Mouse (Mus musculus) gastrocnemius, adult 8-10 months (tissue): ENCODE measurements around the gene Olfr593. TPM values are rescaled to one million over a fixed set of nuclear protein-coding genes. Genes with fewer than 3 reads are reported as not detected.
"Not testable (repeated sequence)": the region's sequence is repeated elsewhere in the genome, so short reads cannot be mapped to it uniquely, and the experiment has no call there.

ENCODE experiments used
- DNase-seq, 2 experiments: peaks; one replicate each; pipeline ENCODE4 v3.0.0; 2022; ENCODE audit warnings: low spot score in 2 of 2
- microRNA-seq: library from miRNA; unstranded; fragments of <30 nt; microRNA quantifications from one replicate; pipeline ENCODE4 v1.2.0, GENCODE M21; 2022
- total RNA-seq, 4 experiments: library from RNA; stranded (reverse); gene quantifications; 2 replicates each; pipeline ENCODE4 v1.2.4; 2022

Gene Olfr593
- total RNA-seq = not detected

DNA sequence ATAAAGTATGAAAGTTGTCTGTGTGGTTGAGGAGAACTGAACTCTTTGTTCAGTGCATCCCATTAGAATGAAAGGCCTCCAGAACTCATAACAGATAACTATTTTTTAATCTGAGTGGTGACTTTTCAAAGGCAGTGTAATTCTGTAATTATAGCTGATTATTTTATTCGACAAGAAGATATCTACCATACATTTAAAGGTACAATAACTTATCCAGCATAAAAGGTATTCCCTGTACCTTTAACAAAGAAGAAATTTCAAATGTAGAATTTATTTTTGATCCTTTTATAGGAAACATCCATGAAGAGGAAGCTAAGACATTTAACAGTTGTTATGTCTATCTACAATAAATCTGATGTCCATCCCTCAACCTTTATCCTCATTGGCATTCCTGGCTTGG lies at the start of gene Olfr593:
Olfr593 (plus strand) TSS at position 301 of the 400 bp plus-strand sequence.
- DNase-seq = no peak

DNA sequence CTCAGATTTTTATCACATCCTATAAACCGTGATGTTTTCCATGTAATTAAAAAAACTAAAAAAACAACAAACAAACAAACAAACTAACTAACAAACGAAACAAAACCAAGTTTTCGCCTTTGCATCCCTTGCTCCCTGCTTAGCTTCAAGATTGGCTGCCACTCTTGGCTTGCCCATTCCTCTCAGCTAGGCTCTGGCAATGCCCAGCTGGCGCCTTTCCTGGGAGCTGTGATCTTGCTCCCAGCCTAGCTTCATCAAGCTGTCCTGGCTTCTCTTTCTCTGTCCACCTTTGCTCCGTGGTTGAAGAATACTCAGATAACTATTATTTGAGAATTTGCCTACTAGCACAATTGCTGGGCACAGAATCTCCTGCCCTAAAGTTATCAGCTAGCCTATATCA lies 42.0 kb upstream of the Olfr593 start:
- no peak for DNase-seq

DNA sequence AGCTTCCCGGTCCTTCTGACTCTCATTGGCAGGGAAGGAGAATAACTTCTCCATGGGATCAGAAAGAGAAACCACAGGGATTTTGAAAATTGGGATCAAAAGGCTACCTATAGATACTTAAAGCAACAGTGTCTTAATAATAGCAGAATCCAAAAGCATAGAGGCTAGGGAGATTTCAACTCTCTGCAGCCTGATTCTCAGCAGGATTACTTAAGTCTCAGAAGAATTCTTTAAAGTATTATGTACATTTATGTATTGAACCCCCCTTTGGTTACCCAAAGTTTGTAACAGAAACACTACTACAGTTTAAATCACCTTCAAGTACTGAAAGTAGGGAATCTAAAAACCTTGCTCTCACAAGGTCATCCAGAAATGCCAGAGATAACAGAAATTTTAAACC lies 33.4 kb upstream of the Olfr593 start, which contains the start of gene Olfr591:
Olfr591 (minus strand) TSS at position 101 of the 400 bp plus-strand sequence.
- no peak for DNase-seq

DNA sequence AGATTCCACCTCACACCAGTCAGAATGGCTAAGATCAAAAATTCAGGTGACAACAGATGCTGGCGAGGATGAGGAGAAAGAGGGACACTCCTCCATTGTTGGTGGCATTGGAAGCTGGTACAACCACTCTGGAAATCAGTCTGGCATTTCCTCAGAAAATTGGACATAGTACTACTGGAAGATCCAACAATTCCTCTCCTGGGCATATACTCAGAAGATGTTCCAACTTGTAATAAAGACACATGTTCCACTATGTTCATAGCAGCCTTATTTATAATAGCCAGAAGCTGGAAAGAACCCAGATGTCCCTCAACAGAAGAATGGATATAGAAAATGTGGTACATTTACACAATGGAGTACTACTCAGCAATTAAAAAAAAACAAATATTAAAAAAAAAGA lies 27.2 kb upstream of the Olfr593 start, which contains the start of gene Olfr592:
Olfr592 (plus strand) TSS at position 301 of the 400 bp plus-strand sequence.
- DNase-seq = not testable (repeated sequence)

DNA sequence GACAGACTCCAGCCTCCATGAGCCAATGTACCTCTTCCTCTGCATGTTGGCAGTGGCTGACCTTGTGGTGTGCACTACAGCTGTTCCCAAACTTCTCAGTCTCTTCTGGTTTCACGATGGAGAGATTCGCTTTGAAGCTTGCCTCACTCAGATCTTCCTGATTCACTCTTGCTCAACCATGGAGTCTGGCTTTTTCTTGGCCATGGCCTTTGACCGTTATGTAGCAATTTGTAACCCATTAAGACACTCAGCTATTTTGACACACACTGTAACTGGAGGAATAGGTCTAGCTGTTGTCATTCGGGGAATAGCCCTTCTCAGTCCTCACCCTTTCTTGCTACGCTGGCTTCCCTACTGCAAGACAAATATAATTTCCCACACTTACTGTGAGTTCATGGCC lies 388 bp downstream of the Olfr593 start:
- DNase-seq = not testable (repeated sequence)

DNA sequence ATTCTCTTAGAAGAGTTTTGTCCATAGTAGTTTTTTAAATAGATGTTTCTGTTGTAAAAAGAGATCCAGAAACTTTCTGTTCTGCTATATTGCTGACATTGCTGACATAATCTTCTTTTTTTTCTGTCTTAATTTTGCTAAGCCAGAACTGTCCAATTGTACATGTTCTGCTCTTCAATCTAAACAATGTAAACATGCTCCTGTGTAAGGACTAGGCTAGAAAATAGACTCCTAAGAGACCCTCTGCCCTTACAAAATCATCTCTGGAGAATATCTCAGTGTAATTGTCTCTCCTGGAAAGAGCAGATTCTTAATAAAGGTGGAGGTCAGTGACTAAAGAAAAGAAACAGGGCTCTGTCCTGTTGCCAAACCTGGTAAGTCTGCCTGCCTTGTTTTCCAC lies 5.0 kb downstream of the Olfr593 start, which contains the start of gene Olfr594:
Olfr594 (plus strand) TSS at position 301 of the 400 bp plus-strand sequence.
- no peak for DNase-seq

DNA sequence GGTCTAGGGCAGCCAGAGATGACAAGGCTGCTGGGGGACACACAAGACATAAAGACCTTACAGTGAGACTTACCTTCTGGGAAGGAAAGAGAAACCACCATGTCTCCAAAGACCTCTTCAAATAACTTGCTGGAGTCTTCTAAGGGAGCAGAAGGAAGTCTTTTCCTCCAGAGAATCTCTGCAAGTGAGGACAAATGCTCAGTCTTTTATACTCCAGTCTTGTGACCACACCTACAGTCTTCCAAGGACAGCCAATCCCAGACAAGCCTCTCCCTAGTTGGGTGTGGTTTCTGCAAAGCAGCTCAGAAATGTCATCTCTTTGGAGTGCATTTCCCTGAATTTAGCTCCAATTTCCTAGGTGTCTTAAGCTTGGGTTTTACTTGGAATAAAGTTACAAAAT lies 40.7 kb downstream of the Olfr593 start, which contains the start of gene Usp17ld:
Usp17ld (minus strand) TSS at position 101 of the 400 bp plus-strand sequence.
- DNase-seq = not testable (repeated sequence)

Small RNA genes within 50 kb of the gene (microRNA-seq; reads per million reads assigned to microRNA genes)
- not detected for gene Gm25171

Other genes starting within 250 kb of the Olfr593 start
- not detected for gene Olfr576, start 249.2 kb upstream of the Olfr593 start, total RNA-seq
- not detected for gene Olfr577, start 235.9 kb upstream of the Olfr593 start, total RNA-seq
- gene Olfr578, start 222.5 kb upstream of the Olfr593 start, total RNA-seq = not detected
- gene Olfr582, start 173.8 kb upstream of the Olfr593 start, total RNA-seq = not detected
- not detected for gene Olfr583, start 160.6 kb upstream of the Olfr593 start, total RNA-seq
- not detected for gene Olfr584, start 130.0 kb upstream of the Olfr593 start, total RNA-seq
- not detected for gene Olfr585, start 114.1 kb upstream of the Olfr593 start, total RNA-seq
- not detected for gene Olfr586, start 86.2 kb upstream of the Olfr593 start, total RNA-seq
- not detected for gene Olfr588-ps1, start 71.0 kb upstream of the Olfr593 start, total RNA-seq
- not detected for gene Olfr589, start 55.5 kb upstream of the Olfr593 start, total RNA-seq
- not detected for gene Olfr591, start 33.5 kb upstream of the Olfr593 start, total RNA-seq
- not detected for gene Olfr592, start 27.1 kb upstream of the Olfr593 start, total RNA-seq
- gene Olfr594, start 5.1 kb downstream of the Olfr593 start, total RNA-seq = not detected
- not detected for gene Usp17ld, start 40.6 kb downstream of the Olfr593 start, total RNA-seq
- not detected for gene Olfr596, start 93.8 kb downstream of the Olfr593 start, total RNA-seq
- gene Olfr597, start 104.5 kb downstream of the Olfr593 start, total RNA-seq = not detected
- gene Olfr598, start 111.7 kb downstream of the Olfr593 start, total RNA-seq = not detected
- not detected for gene Olfr599, start 124.1 kb downstream of the Olfr593 start, total RNA-seq
- gene Olfr600, start 137.8 kb downstream of the Olfr593 start, total RNA-seq = not detected
- not detected for gene Olfr601, start 150.8 kb downstream of the Olfr593 start, total RNA-seq
- gene Olfr603, start 174.3 kb downstream of the Olfr593 start, total RNA-seq = not detected
- not detected for gene Usp17lc, start 203.2 kb downstream of the Olfr593 start, total RNA-seq
- gene Olfr605, start 233.6 kb downstream of the Olfr593 start, total RNA-seq = not detected
- gene Olfr606, start 237.2 kb downstream of the Olfr593 start, total RNA-seq = not detected